Mouse (Mus musculus) small intestine, adult 2 months (tissue): Measurements from ENCODE around the gene Atp13a1.

Source experiments
- CTCF ChIP-seq: fragments of 200-500 bp; IDR thresholded peaks from 2 replicates; pipeline ENCODE4 v1.5.1; 2012; ENCODE audit warnings: low read depth, mild to moderate bottlenecking, control low read depth, inconsistent platforms, low read length, moderate library complexity, mixed read lengths; ENCODE audit not compliant: insufficient replicate concordance, insufficient read length; ENCODE audit errors: extremely low read depth
- POLR2A ChIP-seq: fragments of 200-500 bp; IDR thresholded peaks from 2 replicates; pipeline ENCODE4 v1.6.1; 2012; ENCODE audit warnings: low read depth, mild to moderate bottlenecking, control low read depth, inconsistent platforms, low read length, moderate library complexity

DNA sequence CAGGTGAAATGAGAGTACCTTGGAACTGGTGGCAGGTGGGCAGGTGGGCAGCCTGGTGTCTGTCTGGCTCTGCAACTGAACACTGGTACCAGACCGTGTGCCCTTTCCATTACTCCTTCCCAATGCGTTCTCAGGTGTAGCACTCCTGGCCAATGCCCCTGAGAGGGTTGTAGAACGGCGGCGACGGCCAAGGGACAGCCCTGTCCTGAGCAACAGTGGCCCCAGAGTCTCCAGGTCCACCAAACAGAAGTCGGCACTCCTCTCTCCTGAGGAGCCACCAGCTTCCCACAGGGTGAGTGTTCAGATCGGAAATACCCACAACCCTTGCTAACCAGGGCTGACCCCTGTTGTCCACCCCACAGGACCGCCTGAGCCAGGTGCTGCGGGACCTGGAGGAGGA, 14.1 kb downstream of the Atp13a1 start:
- TF ChIP-seq CTCF (no peak), POLR2A (no peak)
